Mouse (Mus musculus): Measurements from ENCODE around the gene Xkr8. TPM values are rescaled to one million over a fixed set of nuclear protein-coding genes. Genes with fewer than 3 reads are reported as not detected.

Xkr8 gene
- polyA plus RNA-seq, 1 experiment, result 7.5 TPM

- H3K27me3 ChIP-seq (ENCODE audit: control insufficient read depth, insufficient read depth, low read length), result no peaks in the 10 kb centered on the region; the same call in 1 of the 2 replicates
Measured at GRCm38 (mm10) chr4:132752992-132753391, 20.6 kb upstream of the Xkr8 start.

GRCm38 (mm10) chr4:132749258-132749982, 17.1 kb upstream of the Xkr8 start:
- H3K4me3 ChIP-seq (ENCODE audit: control insufficient read depth, insufficient read depth, low read length), result no peak overlapping the region
- 87% methylated on average over 6 of the region's 6 CpGs for WGBS
- H3K27me3 ChIP-seq (ENCODE audit: control insufficient read depth, insufficient read depth, low read length), result no peaks in the 10 kb centered on the region
- DNase-seq, result no peak
- no peak overlapping the region for H3K27ac ChIP-seq (ENCODE audit: control insufficient read depth, insufficient read depth, low read length)
- peaks cover 19% of the 10 kb centered on the region for H3K4me1 ChIP-seq (replicated peaks; ENCODE audit: control insufficient read depth, insufficient read depth, low read length)
- no peaks in the 10 kb centered on the region for H3K36me3 ChIP-seq (ENCODE audit: control insufficient read depth, insufficient read depth, low read length)
- TF ChIP-seq CTCF (IDR thresholded peaks at IDR 0.05; ENCODE audit: borderline replicate concordance, control insufficient read depth, extremely low read depth, insufficient read depth, low read length, poor library complexity), result no peak
- no peak for TF ChIP-seq POLR2A (IDR thresholded peaks at IDR 0.05; ENCODE audit: control insufficient read depth, extremely low read depth, insufficient read depth, low read length, poor library complexity)

More at GRCm38 (mm10) chr4:132752992-132753391, 20.6 kb upstream of the Xkr8 start:
- Histone ChIP-seq H3K27ac (ENCODE audit: control insufficient read depth, insufficient read depth, low read length) (no peak overlapping the region), H3K36me3 (ENCODE audit: control insufficient read depth, insufficient read depth, low read length) (no peaks in the 10 kb centered on the region), H3K4me1 (replicated peaks; ENCODE audit: control insufficient read depth, insufficient read depth, low read length) (peaks cover 10% of the 10 kb centered on the region), H3K4me3 (ENCODE audit: control insufficient read depth, insufficient read depth, low read length) (no peak overlapping the region)
- TF ChIP-seq CTCF (IDR thresholded peaks at IDR 0.05; ENCODE audit: borderline replicate concordance, control insufficient read depth, extremely low read depth, insufficient read depth, low read length, poor library complexity), result no peak
- no peak for TF ChIP-seq POLR2A (IDR thresholded peaks at IDR 0.05; ENCODE audit: control insufficient read depth, extremely low read depth, insufficient read depth, low read length, poor library complexity)
- no peak for DNase-seq
- 84% methylated on average over 6 of the region's 6 CpGs for WGBS

- Histone ChIP-seq H3K36me3 (ENCODE audit: control insufficient read depth, insufficient read depth, low read length) (no peaks in the 10 kb centered on the region), H3K4me1 (replicated peaks; ENCODE audit: control insufficient read depth, insufficient read depth, low read length) (peaks cover 19% of the 10 kb centered on the region), H3K27me3 (ENCODE audit: control insufficient read depth, insufficient read depth, low read length) (no peaks in the 10 kb centered on the region), H3K4me3 (ENCODE audit: control insufficient read depth, insufficient read depth, low read length) (no peak overlapping the region), H3K27ac (ENCODE audit: control insufficient read depth, insufficient read depth, low read length) (no peak overlapping the region; the same call in 1 of the 2 replicates)
- TF ChIP-seq POLR2A (IDR thresholded peaks at IDR 0.05; ENCODE audit: control insufficient read depth, extremely low read depth, insufficient read depth, low read length, poor library complexity) (no peak), CTCF (IDR thresholded peaks at IDR 0.05; ENCODE audit: borderline replicate concordance, control insufficient read depth, extremely low read depth, insufficient read depth, low read length, poor library complexity) (no peak)
- 58% methylated on average over 4 of the region's 4 CpGs for WGBS
- no peak for DNase-seq
Measured at GRCm38 (mm10) chr4:132748778-132749177, 16.4 kb upstream of the Xkr8 start.

GRCm38 (mm10) chr4:132747664-132748259, 15.4 kb upstream of the Xkr8 start:
- H3K36me3 ChIP-seq (ENCODE audit: control insufficient read depth, insufficient read depth, low read length), result no peaks in the 10 kb centered on the region
- H3K27ac ChIP-seq (ENCODE audit: control insufficient read depth, insufficient read depth, low read length), result peak overlapping the region; percentile 53; the same call in 1 of the 2 replicates
- peaks cover 19% of the 10 kb centered on the region for H3K4me1 ChIP-seq (replicated peaks; ENCODE audit: control insufficient read depth, insufficient read depth, low read length)
- WGBS, result 24% methylated on average over 9 of the region's 9 CpGs
- peak overlapping the region; percentile 5 for H3K4me3 ChIP-seq (ENCODE audit: control insufficient read depth, insufficient read depth, low read length)
- TF ChIP-seq CTCF (IDR thresholded peaks at IDR 0.05; ENCODE audit: borderline replicate concordance, control insufficient read depth, extremely low read depth, insufficient read depth, low read length, poor library complexity), result no peak
- TF ChIP-seq POLR2A (IDR thresholded peaks at IDR 0.05; ENCODE audit: control insufficient read depth, extremely low read depth, insufficient read depth, low read length, poor library complexity), result no peak
- peak; percentile 30 for DNase-seq
- no peaks in the 10 kb centered on the region for H3K27me3 ChIP-seq (ENCODE audit: control insufficient read depth, insufficient read depth, low read length)

GRCm38 (mm10) chr4:132746911-132747517, 14.7 kb upstream of the Xkr8 start:
- 68% methylated on average over 9 of the region's 9 CpGs for WGBS
- H3K27me3 ChIP-seq (ENCODE audit: control insufficient read depth, insufficient read depth, low read length), result no peaks in the 10 kb centered on the region
- no peaks in the 10 kb centered on the region for H3K36me3 ChIP-seq (ENCODE audit: control insufficient read depth, insufficient read depth, low read length)
- H3K27ac ChIP-seq (ENCODE audit: control insufficient read depth, insufficient read depth, low read length), result peak overlapping the region; percentile 53; the same call in 1 of the 2 replicates
- DNase-seq, result no peak
- TF ChIP-seq POLR2A (IDR thresholded peaks at IDR 0.05; ENCODE audit: control insufficient read depth, extremely low read depth, insufficient read depth, low read length, poor library complexity), result no peak
- TF ChIP-seq CTCF (IDR thresholded peaks at IDR 0.05; ENCODE audit: borderline replicate concordance, control insufficient read depth, extremely low read depth, insufficient read depth, low read length, poor library complexity), result no peak
- peaks cover 19% of the 10 kb centered on the region for H3K4me1 ChIP-seq (replicated peaks; ENCODE audit: control insufficient read depth, insufficient read depth, low read length)
- H3K4me3 ChIP-seq (ENCODE audit: control insufficient read depth, insufficient read depth, low read length), result peak overlapping the region; percentile 5; the same call in 1 of the 2 replicates
